Mouse (Mus musculus) frontal cortex, adult (tissue): ENCODE measurements around the gene Mt3.

Source experiments
- ATAC-seq: cut with Nextera tagmentation; 2 replicates; pipeline ENCODE4 v1.9.2; 2017; ENCODE audit warnings: mild to moderate bottlenecking, moderate library complexity, mixed read lengths; ENCODE audit not compliant: low TSS enrichment

Mt3 gene

DNA sequence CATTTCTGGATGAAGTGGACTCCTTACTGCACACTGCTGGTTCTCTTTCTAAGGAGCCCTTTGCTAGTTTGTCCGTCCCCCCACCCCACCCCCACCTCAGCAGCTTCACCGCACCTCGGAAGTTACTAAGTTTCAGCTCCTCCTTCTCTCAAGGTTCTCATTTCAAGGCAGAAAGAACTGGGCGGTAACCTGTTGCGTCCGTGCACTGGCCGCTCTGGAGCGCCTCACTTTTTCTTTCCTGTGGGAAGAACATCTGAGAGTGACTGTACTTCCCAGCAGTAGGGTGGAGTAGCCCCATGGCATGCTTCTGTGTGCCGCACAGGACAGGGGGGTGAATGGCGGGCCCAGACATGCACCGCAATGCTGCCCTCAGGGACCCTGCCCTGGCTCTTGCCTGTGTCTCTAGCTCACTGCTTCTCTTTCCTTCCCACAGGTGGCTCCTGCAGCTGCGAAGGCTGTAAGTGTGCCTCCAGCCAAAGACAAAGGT is 32.0 kb downstream of the Mt3 start:
- ATAC-seq: no peak

DNA sequence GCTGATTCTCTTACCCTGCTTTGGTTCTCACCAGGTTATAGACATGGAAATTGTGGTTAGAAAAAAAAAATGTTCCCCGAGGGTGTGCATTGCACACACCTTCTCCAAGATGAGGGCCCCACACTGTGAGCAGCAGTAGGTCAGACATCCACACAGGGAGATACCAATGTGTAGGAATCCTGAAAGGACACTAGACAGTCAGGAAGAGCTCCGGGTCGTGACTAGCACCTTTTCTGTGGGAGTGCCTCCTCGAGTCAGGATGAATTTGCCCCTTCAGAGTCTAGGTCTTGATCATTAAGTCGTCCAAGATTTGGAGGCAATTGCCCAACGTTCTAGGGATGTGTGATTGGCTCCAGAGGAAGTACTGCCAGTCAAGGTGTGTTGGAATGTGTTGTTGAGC is 33.4 kb downstream of the Mt3 start:
- ATAC-seq: no peak

DNA sequence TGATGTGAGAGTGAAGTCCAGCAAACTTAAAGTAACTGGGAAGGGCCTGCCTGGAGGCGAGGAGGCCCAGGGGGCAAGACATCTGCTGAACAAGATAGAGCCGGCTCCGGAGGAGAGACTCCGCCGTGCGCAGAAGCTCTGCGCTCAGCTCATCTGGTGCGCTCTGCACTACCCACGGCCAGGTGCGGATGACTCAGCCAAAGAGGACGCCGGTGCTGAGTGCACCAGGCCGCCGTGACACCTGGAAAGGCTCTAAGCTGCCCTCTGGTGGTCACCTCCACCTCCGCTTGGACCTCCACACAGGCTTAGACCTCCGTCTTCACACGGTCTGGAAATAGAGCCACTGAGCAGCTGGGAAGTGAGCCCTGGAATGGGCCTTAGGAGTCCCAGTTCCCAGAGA is 34.1 kb downstream of the Mt3 start:
- ATAC-seq: 0 out of 2 replicates have a peak, but pooled peaks have one; percentile 8

DNA sequence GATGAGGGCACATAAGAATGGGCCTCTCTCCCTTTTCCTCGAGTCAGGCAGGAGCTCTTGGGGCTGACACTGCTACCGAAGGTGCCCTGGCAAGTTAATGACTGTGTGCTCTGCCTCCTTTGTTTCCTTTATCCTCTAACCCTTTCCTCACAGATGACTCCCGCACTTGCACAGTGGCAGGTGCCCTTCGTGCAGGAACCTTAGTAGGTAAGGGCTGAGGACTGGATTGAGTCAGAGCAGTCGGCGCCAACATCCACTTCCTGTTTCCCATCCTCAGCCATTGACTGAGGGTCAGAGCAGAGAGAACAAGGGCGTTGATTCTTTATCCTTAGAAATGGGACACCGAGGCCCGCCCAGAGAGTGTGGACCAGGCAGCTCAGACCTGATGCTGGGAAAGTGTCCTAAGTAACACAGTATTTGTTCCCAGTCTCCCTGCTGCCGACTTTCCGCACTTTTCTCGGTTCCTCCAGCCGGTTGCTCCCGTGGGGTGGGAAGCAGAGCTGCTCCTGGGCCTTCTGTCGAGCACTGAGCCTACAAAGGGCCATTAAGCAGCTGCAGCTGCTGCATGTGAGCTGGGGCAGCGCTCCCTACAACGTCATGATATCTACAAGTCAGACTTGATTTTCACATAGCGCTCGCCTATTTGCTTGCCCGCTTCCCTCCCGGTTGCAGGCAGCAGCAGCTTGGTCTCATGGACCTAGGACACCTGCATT is 35.0 kb downstream of the Mt3 start:
- no peak for ATAC-seq

DNA sequence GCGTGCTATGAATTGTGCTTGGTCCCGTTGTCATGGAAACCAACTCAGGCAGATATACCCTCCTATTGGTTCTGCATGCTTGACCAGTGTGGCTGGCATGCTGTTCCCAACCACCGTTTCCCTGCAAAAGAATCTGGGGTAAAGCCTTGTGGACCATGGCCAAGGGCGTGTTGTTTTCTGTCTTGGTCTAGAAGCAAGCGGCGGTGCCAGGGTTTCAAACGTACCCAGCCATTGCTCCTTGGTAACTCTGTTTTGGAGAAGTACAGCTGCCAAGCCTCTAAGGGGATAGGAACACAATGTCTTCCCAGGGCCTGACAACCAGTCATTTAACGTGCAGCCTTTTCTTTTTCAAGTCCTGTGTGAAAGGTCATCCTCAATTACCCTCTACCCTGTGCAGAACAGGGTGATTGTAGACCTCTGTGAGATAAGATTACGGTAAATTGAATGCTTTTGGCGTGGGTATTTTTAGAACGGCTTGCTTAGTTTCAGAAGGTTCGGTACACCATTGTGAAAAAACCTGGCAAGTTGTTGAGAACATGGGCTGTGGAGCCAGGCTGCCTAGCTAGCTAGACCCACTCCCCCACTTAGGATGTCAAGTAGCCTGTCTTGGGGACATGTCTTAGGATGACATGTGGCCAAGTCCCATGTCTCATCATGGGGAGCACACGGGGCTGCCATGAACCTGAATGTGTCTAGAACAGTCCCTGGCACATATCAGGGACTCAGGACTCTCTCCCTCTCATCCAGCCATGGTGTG is 37.0 kb downstream of the Mt3 start:
- ATAC-seq: peak; percentile 35

DNA sequence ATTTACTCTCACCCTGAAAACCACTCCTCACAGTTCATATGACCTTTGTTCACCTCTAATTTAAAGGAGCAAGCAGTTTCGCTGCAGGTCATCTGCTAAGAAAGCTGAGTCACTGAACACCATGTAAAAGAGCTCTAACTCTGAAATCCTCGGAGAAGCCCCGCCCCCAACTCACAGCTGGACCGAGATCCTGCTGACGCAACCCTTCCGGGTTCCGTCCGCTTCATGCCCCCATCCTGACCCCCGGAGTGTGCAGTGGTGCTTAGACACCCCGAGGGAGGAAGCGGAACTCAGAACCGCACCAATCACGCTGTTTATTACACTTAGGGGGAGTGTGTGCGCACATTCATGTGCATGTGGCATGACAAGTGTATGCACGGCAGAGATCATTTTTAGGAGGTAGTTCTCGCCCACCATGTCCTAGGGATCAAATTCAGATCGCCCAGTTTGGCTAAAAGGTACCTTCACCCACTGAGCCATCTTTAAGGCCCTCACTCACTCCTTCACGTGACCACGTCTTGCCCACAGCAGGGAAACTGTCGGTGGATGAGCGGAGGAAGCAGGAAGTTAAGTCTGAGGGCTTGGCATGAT is 38.8 kb downstream of the Mt3 start:
- no peak for ATAC-seq

DNA sequence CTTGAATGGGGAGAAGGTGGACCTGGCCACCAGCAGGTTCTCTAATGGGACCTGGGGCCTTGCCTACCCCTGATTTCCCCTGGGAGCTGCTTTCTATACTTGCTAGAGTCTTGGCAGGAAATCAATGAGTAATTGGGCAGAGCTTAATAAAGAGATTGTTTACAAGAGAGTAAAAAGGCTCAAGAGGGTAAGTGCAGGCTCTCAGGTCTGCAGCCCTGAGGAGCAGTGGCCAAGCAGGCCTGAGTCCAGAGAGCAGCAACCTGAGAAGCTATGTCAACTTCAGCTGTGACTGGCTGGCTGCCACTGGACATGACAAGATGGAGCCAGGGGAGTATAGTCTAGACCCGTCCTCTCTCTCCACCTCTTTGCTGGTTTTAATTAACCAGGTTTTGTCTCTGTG is 40.5 kb downstream of the Mt3 start:
- no peak for ATAC-seq

DNA sequence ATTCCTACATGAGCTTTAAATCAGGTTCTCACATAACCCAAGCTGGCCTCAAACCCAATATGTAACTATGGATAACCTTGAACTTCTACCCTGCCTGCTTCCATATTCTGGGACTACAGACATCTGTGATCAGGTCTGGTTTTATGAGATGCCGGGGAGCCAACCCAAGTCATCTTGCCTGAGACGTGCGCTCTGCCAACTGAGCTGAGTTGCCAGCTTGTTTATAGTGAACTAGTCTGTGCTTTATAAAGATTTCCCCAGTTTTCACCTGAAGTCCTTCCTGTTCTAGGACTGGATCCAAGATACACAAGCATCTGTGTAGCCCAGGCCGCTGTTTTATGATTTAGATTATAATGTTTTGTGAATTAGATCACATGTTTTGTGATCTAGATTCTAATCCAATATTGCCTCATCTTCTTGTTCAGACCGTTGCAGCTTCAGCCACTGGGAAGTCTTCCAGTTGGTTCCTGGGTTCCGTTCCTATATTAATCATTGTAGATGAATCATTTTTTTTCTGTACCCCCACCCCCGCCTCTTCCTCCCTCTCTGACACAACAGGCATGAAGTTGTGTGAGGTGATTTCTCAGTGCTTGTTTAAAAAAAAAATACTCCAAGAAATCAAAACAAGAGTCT is 42.3 kb downstream of the Mt3 start:
- ATAC-seq: peak; percentile 71

DNA sequence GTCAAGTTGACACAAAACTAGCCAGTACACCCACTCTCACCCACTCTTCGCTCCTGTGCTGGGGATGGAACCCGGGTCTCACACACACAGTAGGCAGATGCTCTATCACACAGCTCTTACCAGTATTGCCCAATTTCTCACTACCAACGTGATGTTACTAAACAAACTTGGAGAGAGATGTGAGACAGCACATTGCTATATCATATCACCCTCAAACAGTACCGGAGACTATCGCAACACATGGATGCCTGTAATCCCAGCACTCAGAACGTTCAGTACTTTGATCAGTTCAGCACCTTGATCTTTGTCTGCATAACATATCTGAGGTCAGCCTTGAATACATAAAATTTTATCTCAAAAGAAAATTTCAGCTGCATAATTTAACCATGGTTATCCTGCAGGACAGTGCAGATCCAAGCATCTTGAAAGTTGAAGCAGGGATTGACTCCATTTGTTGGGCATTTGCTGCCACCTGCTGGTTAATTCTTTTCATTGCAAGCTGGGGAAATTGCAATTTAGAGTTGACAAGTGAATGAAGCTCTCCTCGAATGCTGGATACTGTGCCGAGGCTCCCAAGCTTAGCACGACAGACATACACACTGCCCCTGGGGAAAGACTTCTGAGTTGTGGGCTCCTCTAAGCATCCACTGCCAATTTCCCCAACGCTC is 46.9 kb downstream of the Mt3 start:
- ATAC-seq: peak; percentile 83
